8 mouse cellular contexts compared by ENCODE assay signal in genomic region chr5:73651061-73651854, GRCm38 (mm10). TPM values are rescaled to one million over a fixed set of nuclear protein-coding genes. Genes with fewer than 3 reads are reported as not detected.
A peak's percentile ranks its signal among the peaks of the same experiment; 100 is the strongest.
DNase-seq lines count a peak whose midpoint lies in the region; ATAC-seq and TF ChIP-seq lines count a peak whose summit lies in the region.

Gene Spata18 (plus strand): TSS chr5:73651379.

- no peak for TF ChIP-seq EP300 in ES-Bruce4 (IDR thresholded peaks at IDR 0.05; ENCODE audit: insufficient read depth, low read depth, low read length)

- peak within 1 kb of the TSS; percentile 68 for H3K4me2 ChIP-seq in hindbrain, postnatal 0 days (ENCODE audit: low read depth, low read length)
- H3K4me2 ChIP-seq in stomach, embryonic 14.5 days (replicated peaks; ENCODE audit: low read depth, low read length): peak within 1 kb of the TSS; percentile 98

- 0 out of 2 replicates have a peak, but pooled peaks have one; percentile 21 for ATAC-seq in hindbrain, postnatal 0 days
- peak; percentile 26; the same call in 1 of the 2 replicates for ATAC-seq in stomach, embryonic 14.5 days (ENCODE audit: insufficient number of reproducible peaks, insufficient read depth, low FRiP score, low read depth)

- no peaks in the 10 kb centered on the region for H3K36me3 ChIP-seq in ES-Bruce4 (ENCODE audit: control insufficient read depth, insufficient read depth, low read length, poor library complexity, severe bottlenecking)
- no peaks in the 10 kb centered on the region for H3K36me3 ChIP-seq in forebrain, embryonic 10.5 days (replicated peaks)
- no peaks in the 10 kb centered on the region for H3K36me3 ChIP-seq in hindbrain, postnatal 0 days (ENCODE audit: insufficient read depth, low read length)
- no peaks in the 10 kb centered on the region for H3K36me3 ChIP-seq in stomach, embryonic 14.5 days (ENCODE audit: control insufficient read depth, insufficient read depth, low read length)

- DNase-seq in cerebellum, adult 2 months: peak in 1 of 2 experiments; percentile 30
- no peak for DNase-seq in cerebellum, adult 18-20 months
- DNase-seq in forebrain, embryonic 10.5 days (ENCODE audit: extremely low spot score, low spot score): peak; percentile 42
- peak; percentile 30 for DNase-seq in hindbrain, postnatal 0 days (ENCODE audit: low spot score)
- peak; percentile 51 for DNase-seq in lung, postnatal 10 days
- DNase-seq in adipocyte (ENCODE audit: low spot score): no peak

- H3K4me3 ChIP-seq in cerebellum, adult 2 months (replicated peaks; ENCODE audit: insufficient read depth, low read depth, low read length): peak within 1 kb of the TSS; percentile 77
- H3K4me3 ChIP-seq in ES-Bruce4 (ENCODE audit: low read depth, low read length): peak within 1 kb of the TSS; percentile 41
- peak within 1 kb of the TSS; percentile 55 for H3K4me3 ChIP-seq in forebrain, embryonic 10.5 days
- peak within 1 kb of the TSS; percentile 46 for H3K4me3 ChIP-seq in hindbrain, postnatal 0 days (ENCODE audit: low read length)
- H3K4me3 ChIP-seq in stomach, embryonic 14.5 days (ENCODE audit: low read depth, low read length): peak within 1 kb of the TSS; percentile 54

- TF ChIP-seq POLR2A in cerebellum, adult 2 months (IDR thresholded peaks at IDR 0.05; ENCODE audit: borderline replicate concordance, insufficient read depth, low read length): no peak
- no peak for TF ChIP-seq POLR2A in ES-Bruce4 (IDR thresholded peaks at IDR 0.05; ENCODE audit: insufficient read depth, low read length)

- TF ChIP-seq CTCF in cerebellum, adult 2 months (IDR thresholded peaks at IDR 0.05; ENCODE audit: borderline replicate concordance, insufficient read depth, low read depth, low read length): no peak
- TF ChIP-seq CTCF in ES-Bruce4 (IDR thresholded peaks at IDR 0.05; ENCODE audit: low read depth, low read length): no peak
- no peak for TF ChIP-seq CTCF in hindbrain, postnatal 0 days (IDR thresholded peaks at IDR 0.05; ENCODE audit: low read depth)

- H3K9me3 ChIP-seq in ES-Bruce4 (replicated peaks; ENCODE audit: control insufficient read depth, insufficient read depth, low read length, poor library complexity, severe bottlenecking): no peaks in the 10 kb centered on the region
- no peaks in the 10 kb centered on the region for H3K9me3 ChIP-seq in forebrain, embryonic 10.5 days
- no peaks in the 10 kb centered on the region for H3K9me3 ChIP-seq in hindbrain, postnatal 0 days (ENCODE audit: low read length)
- H3K9me3 ChIP-seq in stomach, embryonic 14.5 days (ENCODE audit: control insufficient read depth, low read depth, low read length): no peaks in the 10 kb centered on the region

- H3K27ac ChIP-seq in cerebellum, adult 2 months (ENCODE audit: insufficient read depth, low read length): no peak within 1 kb of the TSS
- H3K27ac ChIP-seq in ES-Bruce4 (ENCODE audit: insufficient read depth, low read length): no peak within 1 kb of the TSS
- H3K27ac ChIP-seq in forebrain, embryonic 10.5 days: no peak within 1 kb of the TSS
- no peak within 1 kb of the TSS for H3K27ac ChIP-seq in hindbrain, postnatal 0 days
- no peak within 1 kb of the TSS for H3K27ac ChIP-seq in stomach, embryonic 14.5 days (ENCODE audit: low read length)

- under 1% methylated on average over 57 of the region's 57 CpGs for WGBS in cerebellum, adult 2 months
- under 1% methylated on average over 57 of the region's 57 CpGs for WGBS in forebrain, embryonic 10.5 days
- WGBS in hindbrain, postnatal 0 days: under 1% methylated on average over 56 of the region's 57 CpGs
- WGBS in stomach, embryonic 14.5 days: under 1% methylated on average over 57 of the region's 57 CpGs

- H3K4me1 ChIP-seq in cerebellum, adult 2 months (ENCODE audit: control insufficient read depth, insufficient read depth, low read length): peaks cover 11% of the 10 kb centered on the region
- no peaks in the 10 kb centered on the region for H3K4me1 ChIP-seq in ES-Bruce4 (ENCODE audit: control insufficient read depth, insufficient read depth, low read length)
- peaks cover 46% of the 10 kb centered on the region for H3K4me1 ChIP-seq in forebrain, embryonic 10.5 days
- H3K4me1 ChIP-seq in hindbrain, postnatal 0 days (ENCODE audit: insufficient read depth, low read length): peaks cover 15% of the 10 kb centered on the region; the same call in 1 of the 2 replicates
- H3K4me1 ChIP-seq in stomach, embryonic 14.5 days (ENCODE audit: control insufficient read depth, insufficient read depth, low read length): peaks cover 12% of the 10 kb centered on the region; the same call in 1 of the 2 replicates

- H3K9ac ChIP-seq in ES-Bruce4 (ENCODE audit: low read depth, poor library complexity, severe bottlenecking): 0 out of 2 replicates have a peak within 1 kb of the TSS, but pooled peaks have one; percentile 4
- H3K9ac ChIP-seq in hindbrain, postnatal 0 days (replicated peaks; ENCODE audit: low read length): no peak within 1 kb of the TSS; the same call in 1 of the 2 replicates
- peak within 1 kb of the TSS; percentile 36 for H3K9ac ChIP-seq in stomach, embryonic 14.5 days (replicated peaks; ENCODE audit: low read depth, low read length)

- H3K27me3 ChIP-seq in cerebellum, adult 2 months (ENCODE audit: control insufficient read depth, insufficient read depth, low read length): peaks cover 2% of the 10 kb centered on the region; the same call in 1 of the 2 replicates
- peaks cover 14% of the 10 kb centered on the region for H3K27me3 ChIP-seq in ES-Bruce4 (ENCODE audit: control insufficient read depth, insufficient read depth, low read length, poor library complexity, severe bottlenecking)
- H3K27me3 ChIP-seq in forebrain, embryonic 10.5 days (ENCODE audit: poor library complexity, severe bottlenecking): peaks cover 83% of the 10 kb centered on the region
- H3K27me3 ChIP-seq in hindbrain, postnatal 0 days (ENCODE audit: insufficient read depth, low read length): peaks cover 32% of the 10 kb centered on the region
- peaks cover 34% of the 10 kb centered on the region for H3K27me3 ChIP-seq in stomach, embryonic 14.5 days (ENCODE audit: control insufficient read depth, insufficient read depth, low read length)

RNA-seq across cellular contexts. Expression of gene Spata18, which starts in this region (rescaled TPM):
- 0.26 and 0.89 TPM in 2 replicates for polyA plus RNA-seq in cerebellum, adult 2 months (2012; rRNA removed)
- polyA plus RNA-seq in ES-Bruce4 (2011; ENCODE audit: insufficient read depth, insufficient read length, low read depth, missing spikeins): not detected in 2 replicates
- 0.09 TPM in 1 of 2 replicates, not detected in the other for polyA plus RNA-seq in forebrain, embryonic 10.5 days (2016; fragmentation: Nextera tagmentation; extraction: Ambion mirVana)
- total RNA-seq in hindbrain, postnatal 0 days (2014; rRNA removed): 1.2 and 1.4 TPM in 2 replicates
- 0.83 and 1.1 TPM in 2 replicates for polyA plus RNA-seq in hindbrain, postnatal 0 days (2015; fragmentation: Nextera tagmentation; extraction: Ambion mirVana)
- 0.21 and 0.36 TPM in 2 replicates for polyA plus RNA-seq in stomach, embryonic 14.5 days (2014; fragmentation: Nextera tagmentation; extraction: Ambion mirVana)

Comparison
In these comparisons a context has a peak if more than half of its experiments do, and no peak if none do; other contexts are left out.
1. Peak in DNase-seq and H3K4me3 ChIP-seq in forebrain, embryonic 10.5 days; RNA of the gene not detected or under 1 TPM.
2. Peak in ATAC-seq, H3K4me3 ChIP-seq, H3K9ac ChIP-seq and H3K4me2 ChIP-seq in stomach, embryonic 14.5 days; RNA of the gene not detected or under 1 TPM.
3. DNase-seq: peak in hindbrain, postnatal 0 days (single experiment) and lung, postnatal 10 days (single experiment); none in cerebellum, adult 18-20 months (0 of 2) and adipocyte (single experiment).
4. Peak in every context shown above with its lines, with median percentiles within 50 percentile points of each other: H3K4me3 ChIP-seq.